Mouse (Mus musculus) liver, embryonic 14.5 days (tissue): ENCODE results near the gene C130032M10Rik. TPM values are rescaled to one million over a fixed set of nuclear protein-coding genes. Genes with fewer than 3 reads are reported as not detected.

ENCODE experiments used
- ATAC-seq: fragments of 200-750 bp; cut with Nextera tagmentation; 2 replicates; pipeline ENCODE4 v1.8.0; 2017; ENCODE audit warnings: moderate number of reproducible peaks, mild to moderate bottlenecking, moderate library complexity; ENCODE audit not compliant: insufficient read depth
- DNase-seq, 3 experiments: peaks; one replicate each; pipeline ENCODE4 v3.0.0-alpha.2; 2012 to 2013; ENCODE audit warnings: low read depth in 3 of 3, low spot score in 3 of 3
- H3K27ac ChIP-seq: fragments of 300-500 bp; sonication (generic); 2 replicates; pipeline ENCODE4 v1.5.1; 2014; ENCODE audit warnings: moderate library complexity, mild to moderate bottlenecking, control low read depth, inconsistent platforms
- H3K27me3 ChIP-seq: fragments of 300-500 bp; sonication (generic); 2 replicates; pipeline ENCODE4 v1.6.1; 2014; ENCODE audit warnings: mild to moderate bottlenecking, low read length, moderate library complexity; ENCODE audit not compliant: control insufficient read depth, insufficient read depth
- H3K36me3 ChIP-seq: fragments of 300-500 bp; sonication (generic); replicated peaks from 2 replicates; pipeline ENCODE4 v1.6.1; 2014; ENCODE audit warnings: low read depth; ENCODE audit not compliant: control insufficient read depth, insufficient read depth
- H3K4me1 ChIP-seq, 2 experiments: fragments of 200-500 bp in 1 of 2; fragments of 300-500 bp in 1 of 2; sonication (generic) in 1 of 2; replicated peaks; 2 replicates each; pipeline ENCODE4 v1.6.1; 2012 to 2014; ENCODE audit warnings: antibody characterized with exemption in 1 of 2, inconsistent platforms in 1 of 2, low read length in 1 of 2; ENCODE audit not compliant: control insufficient read depth in 2 of 2, insufficient read depth in 2 of 2
- H3K4me2 ChIP-seq: fragments of 300-500 bp; sonication (generic); 2 replicates; pipeline ENCODE4 v1.6.1; 2014; ENCODE audit warnings: low read depth, mild to moderate bottlenecking, control low read depth, moderate library complexity
- H3K4me3 ChIP-seq, 2 experiments: fragments of 200-500 bp in 1 of 2; fragments of 300-500 bp in 1 of 2; sonication (generic) in 1 of 2; 2 replicates each; pipeline ENCODE4 v1.5.1; 2012 to 2014; ENCODE audit warnings: low read depth in 2 of 2, low read length in 2 of 2, mild to moderate bottlenecking in 2 of 2, control low read depth in 1 of 2, inconsistent platforms in 1 of 2, moderate library complexity in 1 of 2; ENCODE audit not compliant: insufficient read depth in 1 of 2
- H3K9ac ChIP-seq: fragments of 300-500 bp; sonication (generic); replicated peaks from 2 replicates; pipeline ENCODE4 v1.6.1; 2014; ENCODE audit warnings: mild to moderate bottlenecking, control low read depth, moderate library complexity
- H3K9me3 ChIP-seq: fragments of 300-500 bp; sonication (generic); 2 replicates; pipeline ENCODE4 v1.6.1; 2016; ENCODE audit warnings: low read length, mixed read lengths; ENCODE audit not compliant: control insufficient read depth
- CTCF ChIP-seq: IDR thresholded peaks from 2 replicates; pipeline ENCODE4 v1.5.1; 2016; ENCODE audit warnings: antibody characterized with exemption, low read depth, control low read depth
- EP300 ChIP-seq: IDR thresholded peaks from 2 replicates; pipeline ENCODE4 v1.6.1; 2016; ENCODE audit warnings: antibody characterized with exemption, low read depth
- WGBS: fragments of 180-500 bp; shearing (Covaris S2); extraction: QIAGEN DNeasy Blood & Tissue Kit; methylation state at CpG from one replicate; pipeline ENCODE4 v1.1.7; 2014; ENCODE audit not compliant: insufficient replicate concordance; 5-methylcytosine and 5-hydroxymethylcytosine counted together
- polyA plus RNA-seq, 2 experiments: library from polyadenylated mRNA; depleted of rRNA in 1 of 2; stranded (reverse) in 1 of 2; unstranded in 1 of 2; fragments of >200 nt; fragmentation: Nextera tagmentation in 1 of 2; extraction: Ambion mirVana in 1 of 2; gene quantifications; 2 replicates each; pipeline versions ENCODE4 v1.2.1 to v1.2.3; 2012 to 2014

Gene C130032M10Rik
- polyA plus RNA-seq, 2 experiments, result not detected

DNA sequence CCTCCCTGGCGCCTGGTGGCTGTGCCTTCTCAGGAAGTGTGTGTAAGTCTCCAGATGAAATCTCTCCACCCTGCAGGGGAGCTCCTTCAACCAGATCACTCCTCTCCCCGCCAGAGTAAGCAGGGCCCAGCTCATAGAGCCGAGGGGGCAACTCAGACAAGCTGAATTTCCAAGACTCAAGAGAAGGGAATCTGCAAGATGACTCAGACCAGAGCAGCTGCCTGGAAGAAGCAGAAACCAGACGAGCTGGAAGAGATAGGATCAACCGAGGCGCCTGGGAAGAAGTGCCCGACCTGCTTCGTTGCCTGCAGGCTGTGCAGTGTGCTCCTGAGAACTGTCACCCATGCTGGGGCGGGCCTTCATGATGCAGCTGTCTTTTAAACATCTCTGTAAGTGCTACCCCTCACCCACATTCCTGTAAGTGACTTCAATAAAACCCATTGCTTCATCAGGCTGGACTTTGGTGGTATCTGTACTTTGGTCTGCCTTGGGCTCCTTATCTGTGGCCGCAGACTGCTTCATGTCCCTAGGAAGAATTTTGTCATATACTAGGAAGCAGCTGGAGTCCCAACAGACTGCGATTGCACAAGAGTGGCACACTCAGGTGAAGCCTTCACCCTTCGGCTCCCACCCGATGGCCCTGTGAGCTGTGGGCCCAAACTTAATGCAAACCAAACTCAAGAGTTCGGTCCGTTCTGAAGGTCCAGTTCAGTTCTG is 12.6 kb upstream of the C130032M10Rik start:
- no peak for DNase-seq
- no peak overlapping the region for H3K4me3 ChIP-seq
- H3K9ac ChIP-seq, result no peak overlapping the region
- H3K36me3 ChIP-seq, result no peaks in the 10 kb centered on the region
- H3K4me1 ChIP-seq, result peaks cover 0 to 11% of the 10 kb centered on the region in 2 experiments; a peak in 2 of 4 replicates
- H3K9me3 ChIP-seq, result no peaks in the 10 kb centered on the region
- TF ChIP-seq CTCF (no peak), EP300 (no peak)
- ATAC-seq, result peak; percentile 37; the same call in 1 of the 2 replicates
- no peaks in the 10 kb centered on the region for H3K27me3 ChIP-seq
- 13% methylated on average over 15 of the region's 15 CpGs for WGBS
- no peak overlapping the region for H3K4me2 ChIP-seq
- H3K27ac ChIP-seq, result no peak overlapping the region

GRCm38 (mm10) chr9:114504816-114505215 is 10.7 kb upstream of the C130032M10Rik start, which contains the start of gene Ccr4:
Gene Ccr4 (minus strand): TSS chr9:114504916.
- no peak for TF ChIP-seq CTCF
- TF ChIP-seq EP300, result no peak
- no peaks in the 10 kb centered on the region for H3K36me3 ChIP-seq
- DNase-seq (no peak), ATAC-seq (no peak)
- peaks cover 0 to 11% of the 10 kb centered on the region in 2 experiments; a peak in 2 of 4 replicates for H3K4me1 ChIP-seq
- H3K9me3 ChIP-seq, result no peaks in the 10 kb centered on the region
- no peak within 1 kb of the TSS for H3K9ac ChIP-seq
- no peak within 1 kb of the TSS for H3K4me2 ChIP-seq
- H3K27me3 ChIP-seq, result no peaks in the 10 kb centered on the region
- H3K27ac ChIP-seq, result no peak within 1 kb of the TSS
- H3K4me3 ChIP-seq, result no peak within 1 kb of the TSS
- WGBS, result 72% methylated on average over 9 of the region's 9 CpGs

GRCm38 (mm10) chr9:114506564-114506963 is 8.9 kb upstream of the C130032M10Rik start:
- ATAC-seq, result no peak
- Histone ChIP-seq H3K36me3 (no peaks in the 10 kb centered on the region), H3K4me1 (peaks cover 0 to 9% of the 10 kb centered on the region in 2 experiments; a peak in 2 of 4 replicates), H3K9me3 (no peaks in the 10 kb centered on the region), H3K27ac (no peak overlapping the region), H3K27me3 (no peaks in the 10 kb centered on the region), H3K4me3 (no peak overlapping the region), H3K9ac (no peak overlapping the region), H3K4me2 (no peak overlapping the region)
- TF ChIP-seq CTCF, result no peak
- no peak for TF ChIP-seq EP300
- DNase-seq, result no peak
- 53% methylated on average over 4 of the region's 4 CpGs for WGBS

GRCm38 (mm10) chr9:114507421-114507820 is 8.1 kb upstream of the C130032M10Rik start:
- no peaks in the 10 kb centered on the region for H3K9me3 ChIP-seq
- WGBS, result 67% methylated on average over 9 of the region's 9 CpGs
- TF ChIP-seq CTCF (no peak), EP300 (no peak)
- no peak overlapping the region for H3K4me3 ChIP-seq
- H3K36me3 ChIP-seq, result no peaks in the 10 kb centered on the region
- peaks cover 0 to 9% of the 10 kb centered on the region in 2 experiments; a peak in 2 of 4 replicates for H3K4me1 ChIP-seq
- H3K27ac ChIP-seq, result no peak overlapping the region
- DNase-seq (no peak), ATAC-seq (no peak)
- H3K9ac ChIP-seq, result no peak overlapping the region
- H3K4me2 ChIP-seq, result no peak overlapping the region
- no peaks in the 10 kb centered on the region for H3K27me3 ChIP-seq

DNA sequence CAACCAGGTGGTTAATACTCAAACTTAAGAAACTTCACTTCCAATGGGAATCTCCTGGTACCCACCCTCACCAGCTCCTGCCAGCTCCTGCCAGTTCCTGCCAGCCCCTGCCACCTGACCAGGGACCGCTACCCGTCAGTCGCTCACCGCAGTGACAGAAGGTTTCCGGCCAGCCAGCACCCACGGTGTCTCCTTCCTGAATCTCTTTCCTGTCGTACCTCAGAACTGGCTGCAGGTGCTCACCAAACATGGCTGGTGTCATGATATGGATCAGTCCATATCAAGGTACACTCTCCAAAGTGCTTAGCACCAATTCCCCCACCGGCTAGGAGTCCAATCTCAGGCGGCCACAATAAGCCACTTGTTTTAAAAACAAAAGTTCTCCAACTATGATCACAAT is 5.7 kb upstream of the C130032M10Rik start:
- H3K9ac ChIP-seq, result no peak overlapping the region
- DNase-seq, result no peak
- H3K36me3 ChIP-seq, result peaks cover 3% of the 10 kb centered on the region; the same call in 1 of the 2 replicates
- H3K4me1 ChIP-seq, result no peaks in the 10 kb centered on the region
- H3K4me3 ChIP-seq, result no peak overlapping the region
- WGBS, result 64% methylated on average over 9 of the region's 9 CpGs
- no peaks in the 10 kb centered on the region for H3K27me3 ChIP-seq
- no peak for TF ChIP-seq CTCF
- TF ChIP-seq EP300, result no peak
- no peak overlapping the region for H3K27ac ChIP-seq
- H3K4me2 ChIP-seq, result no peak overlapping the region
- no peak for ATAC-seq
- peaks cover 2% of the 10 kb centered on the region; the same call in 1 of the 2 replicates for H3K9me3 ChIP-seq
